Mouse (Mus musculus): ENCODE data around the gene Pkp4.

The Pkp4 gene

GRCm38 (mm10) chr2:59219997-59220789 lies 59.5 kb downstream of the Pkp4 start:
- no peak for DNase-seq (ENCODE audit: low spot score)

- no peak for DNase-seq (ENCODE audit: low spot score)
These were observed 65.7 kb downstream of the Pkp4 start for GRCm38 (mm10) chr2:59226383-59226782.

DNA sequence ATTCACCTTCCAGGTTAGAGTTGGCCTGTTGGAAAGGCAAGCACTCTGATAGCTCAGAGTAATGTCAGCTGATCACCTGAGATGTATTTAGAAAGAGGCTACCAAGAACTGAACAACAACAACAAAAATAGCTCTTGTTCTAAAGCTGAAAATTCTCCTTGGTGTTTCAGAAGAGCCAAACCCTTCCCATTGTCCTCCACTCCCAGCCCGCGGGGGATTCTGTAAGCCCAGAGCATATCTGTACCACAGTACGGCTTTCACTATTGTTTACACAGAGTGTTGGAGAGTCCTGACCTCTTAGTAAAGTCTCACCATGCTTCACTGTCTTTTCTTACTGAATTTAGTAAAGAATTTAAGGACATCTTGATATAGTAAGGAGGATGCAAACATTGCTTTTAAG lies 66.4 kb downstream of the Pkp4 start:
- no peak for DNase-seq (ENCODE audit: low spot score)

DNA sequence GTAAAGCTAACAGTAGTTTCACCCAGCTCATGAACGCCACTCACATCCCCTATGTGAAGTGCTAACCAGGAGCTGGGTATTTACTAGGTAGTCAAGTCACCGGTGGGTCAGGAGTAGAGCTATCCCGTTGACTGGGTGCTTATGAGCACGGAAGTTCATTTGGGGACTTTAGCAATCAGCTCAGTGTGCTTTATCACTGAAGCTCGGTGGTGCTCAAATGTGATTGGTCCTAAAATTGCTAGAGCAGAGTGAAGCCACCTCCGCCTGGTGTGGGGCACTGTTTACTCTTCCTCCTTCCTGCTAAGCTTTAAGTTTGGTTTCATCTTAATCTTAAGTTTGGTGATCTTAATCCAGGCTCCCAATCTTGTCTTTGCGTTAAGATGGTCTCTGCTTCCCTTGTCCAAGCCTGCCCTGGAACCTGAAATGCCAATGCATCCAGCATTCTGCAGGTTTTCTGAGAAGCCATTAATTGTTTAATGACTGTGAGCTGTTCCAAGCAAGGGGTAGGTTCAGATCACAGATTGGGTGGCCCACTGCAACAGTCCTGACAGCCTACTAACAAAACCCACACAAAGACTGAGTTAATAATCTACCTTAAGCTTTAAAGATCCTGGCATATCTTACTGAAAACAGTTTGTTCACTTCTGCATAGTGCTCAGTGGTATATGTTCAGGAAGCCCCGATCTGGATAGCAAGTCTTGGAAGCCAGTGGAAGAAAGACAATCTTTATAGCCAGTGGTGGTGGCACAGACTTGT lies 67.0 kb downstream of the Pkp4 start:
- DNase-seq (ENCODE audit: low spot score): no peak

- no peak for DNase-seq (ENCODE audit: low spot score)
These were observed 68.7 kb downstream of the Pkp4 start for GRCm38 (mm10) chr2:59229250-59229895.

GRCm38 (mm10) chr2:59230656-59231055 lies 70.0 kb downstream of the Pkp4 start:
- DNase-seq (ENCODE audit: low spot score): no peak

DNA sequence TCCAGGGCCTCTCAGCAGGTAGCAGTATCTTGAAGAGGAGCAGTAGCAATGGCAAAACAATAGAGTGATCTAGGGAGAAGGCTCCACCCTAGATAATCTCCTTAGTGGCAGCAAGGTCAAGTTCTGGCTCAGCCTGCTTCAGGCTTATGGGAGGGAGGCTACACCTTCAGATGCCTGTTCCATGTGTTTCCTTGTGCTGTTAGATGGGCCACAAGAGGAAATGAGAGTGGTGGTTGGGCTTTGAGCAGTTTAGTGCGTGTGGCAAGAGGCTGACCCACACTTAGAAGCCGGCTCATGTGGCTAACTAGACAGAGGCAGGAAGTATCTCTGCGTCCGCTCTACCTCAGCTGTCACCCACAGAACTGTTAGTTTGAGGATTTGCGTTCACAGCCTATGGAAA lies 70.9 kb downstream of the Pkp4 start:
- DNase-seq (ENCODE audit: low spot score): no peak

DNA sequence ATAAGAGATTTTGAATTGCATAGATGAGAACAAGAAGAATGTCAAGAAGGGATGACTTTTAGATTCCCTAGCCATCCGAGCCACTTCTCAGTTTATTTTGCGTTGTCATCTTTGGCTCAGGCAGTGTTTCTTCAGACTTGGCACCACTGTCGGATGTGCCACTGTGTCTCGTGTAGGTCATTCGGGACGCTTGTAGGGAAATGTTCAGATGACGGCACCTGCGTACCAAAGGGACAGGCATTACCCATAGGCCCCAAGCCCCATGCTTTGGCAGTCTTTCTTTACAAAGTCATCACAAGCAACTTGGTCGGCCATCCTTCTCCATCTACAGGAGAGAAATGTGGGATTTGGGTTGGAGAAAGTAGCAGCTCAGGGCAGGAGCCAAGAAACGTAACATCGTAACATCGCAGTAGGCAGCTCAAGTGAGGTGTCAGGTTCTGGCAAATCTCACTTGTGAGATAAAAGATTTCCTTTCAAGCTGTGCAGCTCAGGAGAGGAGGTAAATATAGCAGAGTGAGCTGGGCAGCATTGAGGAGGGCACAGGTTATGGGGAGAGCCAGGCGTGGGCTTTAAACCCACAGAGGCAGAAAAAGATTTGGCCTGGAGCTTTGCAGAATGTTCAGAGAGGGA lies 72.8 kb downstream of the Pkp4 start:
- no peak for DNase-seq (ENCODE audit: low spot score)

- DNase-seq (ENCODE audit: low spot score): no peak
These were observed 73.3 kb downstream of the Pkp4 start for GRCm38 (mm10) chr2:59233936-59234335.

DNA sequence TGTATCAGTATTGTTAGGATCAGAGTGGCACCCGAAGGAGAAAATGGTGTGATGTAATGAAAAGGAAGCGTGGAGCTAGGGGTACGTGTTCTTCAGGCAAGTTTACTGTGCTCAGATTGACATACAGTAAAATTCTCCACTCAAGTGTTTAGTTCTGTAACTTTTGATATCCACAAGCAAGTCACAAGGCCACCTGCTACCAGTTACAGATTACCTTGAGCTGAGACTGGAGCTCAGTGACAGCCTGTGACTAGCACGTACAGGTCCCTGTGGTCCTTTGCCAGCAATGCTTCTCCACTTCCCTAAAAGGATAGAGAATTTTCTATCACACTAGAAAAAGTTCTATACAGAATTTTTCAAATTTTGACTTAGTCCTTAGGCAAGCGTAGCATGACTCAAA lies 73.9 kb downstream of the Pkp4 start:
- no peak for DNase-seq (ENCODE audit: low spot score)

GRCm38 (mm10) chr2:59239841-59240395 lies 79.3 kb downstream of the Pkp4 start:
- DNase-seq (ENCODE audit: low spot score): no peak

GRCm38 (mm10) chr2:59242117-59242516 lies 81.5 kb downstream of the Pkp4 start:
- no peak for DNase-seq (ENCODE audit: low spot score)

- DNase-seq (ENCODE audit: low spot score): no peak
These were observed 83.8 kb downstream of the Pkp4 start for GRCm38 (mm10) chr2:59244273-59245097.

DNA sequence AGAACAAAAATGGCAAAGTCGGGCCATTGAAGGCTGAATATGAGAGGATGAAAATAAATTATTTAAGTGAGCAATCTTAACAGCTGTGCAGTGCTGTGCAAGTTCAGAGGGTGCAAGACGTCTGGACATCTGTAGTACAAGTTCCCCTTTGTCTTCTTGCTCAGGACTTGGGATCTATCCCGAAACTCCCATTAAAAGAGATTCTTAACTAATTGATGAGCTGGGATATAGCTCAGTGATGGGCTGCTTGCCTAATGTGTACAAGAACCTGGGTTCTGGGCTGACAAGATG lies 84.4 kb downstream of the Pkp4 start:
- no peak for DNase-seq (ENCODE audit: low spot score)

GRCm38 (mm10) chr2:59248806-59249205 lies 88.2 kb downstream of the Pkp4 start:
- no peak for DNase-seq (ENCODE audit: low spot score)

DNA sequence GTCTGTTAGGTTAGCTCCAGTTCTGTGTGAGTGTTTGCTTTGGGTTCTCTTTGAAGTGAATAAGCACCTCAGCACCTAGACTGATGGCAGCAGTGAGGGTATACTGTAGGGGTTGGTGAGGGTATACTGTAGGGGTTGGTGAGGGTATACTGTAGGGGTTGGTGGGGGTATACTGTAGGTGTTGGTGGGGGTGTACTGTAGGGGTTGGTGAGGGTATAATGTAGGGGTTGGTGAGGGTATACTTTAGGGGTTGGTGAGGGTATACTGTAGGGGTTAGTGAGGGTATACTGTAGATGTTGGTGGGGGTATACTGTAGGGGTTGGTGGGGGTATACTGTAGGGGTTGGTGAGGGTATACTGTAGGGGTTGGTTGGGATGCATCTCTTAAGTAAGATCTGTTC lies 92.2 kb downstream of the Pkp4 start:
- no peak for DNase-seq (ENCODE audit: low spot score)

DNA sequence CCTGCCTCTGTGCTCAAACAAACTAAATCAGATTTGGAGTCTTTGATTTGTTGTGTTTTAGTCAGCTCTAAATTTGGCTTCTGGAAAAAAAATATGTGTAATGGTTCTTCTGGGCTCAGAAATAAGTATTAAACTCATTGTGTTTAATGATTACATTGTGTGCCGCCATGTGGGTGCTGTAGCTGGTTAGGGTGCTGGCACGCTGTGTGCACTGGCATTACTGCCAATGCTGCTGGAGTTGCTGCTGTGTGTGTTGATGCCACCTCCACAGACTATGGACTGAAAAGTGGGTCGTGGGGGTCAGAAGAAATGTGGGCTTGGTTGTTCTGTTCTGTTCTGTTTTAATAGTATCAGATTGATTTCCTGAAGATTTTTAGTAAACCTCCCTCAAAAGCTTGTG lies 92.8 kb downstream of the Pkp4 start:
- DNase-seq (ENCODE audit: low spot score): no peak

DNA sequence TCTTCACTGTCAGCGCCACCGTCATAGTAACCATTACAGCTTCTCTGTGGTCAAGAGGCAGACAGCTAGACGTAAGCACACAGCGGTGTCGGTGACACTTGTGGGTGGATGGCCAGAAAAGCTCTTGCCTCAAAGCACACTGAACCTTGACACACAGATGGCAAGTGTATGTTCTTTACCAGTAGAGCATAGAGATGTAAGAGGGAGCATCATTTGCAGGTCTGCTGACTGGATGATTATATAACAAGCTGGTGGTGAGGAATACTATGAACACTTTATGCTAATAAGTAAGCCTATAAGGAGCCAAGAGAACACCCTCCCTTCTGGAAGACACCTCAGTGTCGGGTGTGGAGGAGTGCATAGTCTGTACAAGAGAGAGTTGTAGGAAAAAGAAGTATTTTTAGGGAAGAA lies 98.2 kb downstream of the Pkp4 start:
- DNase-seq (ENCODE audit: low spot score): no peak

DNA sequence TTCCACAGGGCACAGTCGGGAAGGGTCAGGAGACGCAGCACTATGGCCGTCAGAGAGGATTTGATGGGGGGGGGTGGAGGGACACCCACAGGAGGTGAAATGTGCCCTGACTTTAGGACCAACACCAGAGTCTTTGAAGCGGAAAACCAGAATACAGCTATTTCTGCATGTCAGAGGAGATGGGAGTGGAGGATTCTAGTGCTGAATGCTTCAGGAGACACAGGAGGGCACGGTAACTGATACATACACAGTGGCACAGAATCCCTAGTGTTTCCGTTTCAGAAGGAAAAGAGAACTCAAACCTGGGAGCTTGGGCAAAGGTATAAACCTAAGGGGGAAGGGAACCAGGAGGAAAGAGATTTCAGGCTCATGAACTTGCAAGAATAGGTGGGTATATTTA lies 98.7 kb downstream of the Pkp4 start:
- no peak for DNase-seq (ENCODE audit: low spot score)

DNA sequence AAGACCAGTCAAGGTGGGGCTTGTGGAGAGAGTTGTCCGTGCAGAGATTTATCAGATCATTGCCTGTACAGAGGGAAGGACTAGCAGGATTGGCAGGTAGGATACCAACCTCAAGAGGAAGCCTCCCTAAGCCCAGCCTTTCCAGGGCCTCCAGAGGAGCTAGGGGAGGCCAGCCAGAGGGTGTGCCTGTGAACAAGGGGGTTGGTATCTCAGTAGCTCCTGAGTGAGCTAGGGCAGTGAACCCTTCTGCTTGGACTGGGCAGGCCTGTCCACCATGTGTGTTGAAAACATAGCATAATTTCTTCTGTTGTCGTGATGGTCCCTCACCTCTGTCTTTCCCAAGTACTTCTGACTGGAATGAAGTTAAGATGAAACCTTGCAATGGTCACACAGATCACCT lies 100.6 kb downstream of the Pkp4 start:
- DNase-seq (ENCODE audit: low spot score): no peak

DNA sequence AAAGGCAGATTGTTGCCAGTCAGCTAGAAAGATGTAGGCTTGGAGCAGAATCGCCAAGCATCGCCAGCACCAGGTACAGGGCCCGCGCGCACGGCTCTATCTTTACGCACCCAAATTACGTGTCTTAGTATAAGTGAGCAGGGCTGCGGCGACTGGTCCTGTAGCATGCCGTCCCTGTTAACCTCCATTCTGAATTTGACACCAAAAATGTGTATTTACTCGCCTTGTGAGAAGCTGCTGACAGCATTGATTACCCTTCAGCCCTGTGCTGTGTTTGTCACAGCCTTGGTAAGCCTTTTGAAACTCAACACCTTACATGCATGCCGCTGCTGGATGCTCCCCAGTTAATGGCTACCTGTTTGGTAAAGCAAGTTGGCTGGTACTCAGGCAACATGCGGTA lies 105.8 kb downstream of the Pkp4 start:
- no peak for DNase-seq (ENCODE audit: low spot score)

DNA sequence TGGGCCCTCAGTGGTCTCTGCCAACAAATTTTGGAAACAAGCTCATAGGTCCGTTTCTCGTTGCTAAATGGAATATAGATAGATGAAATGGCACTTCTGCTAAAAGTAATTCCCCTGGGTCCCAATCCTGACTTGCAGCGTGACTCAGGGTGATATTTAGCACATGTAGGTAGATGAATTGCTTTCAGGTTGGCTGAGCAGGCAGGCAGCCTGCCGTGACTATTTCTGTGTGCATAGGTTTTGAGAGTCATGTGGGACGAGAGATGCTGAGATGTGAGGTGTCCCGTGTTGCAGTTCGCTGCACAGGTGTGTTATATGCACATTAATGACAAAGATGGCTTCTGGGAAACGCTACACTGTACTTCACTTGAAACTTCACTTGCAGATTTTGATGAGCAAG lies 111.2 kb downstream of the Pkp4 start:
- no peak for DNase-seq (ENCODE audit: low spot score)
